Mouse (Mus musculus) heart, postnatal 0 days (tissue): Measurements from ENCODE around the gene Slc31a2.
A peak's percentile ranks its signal among the peaks of the same experiment; 100 is the strongest.

Experiments used
- CTCF ChIP-seq: IDR thresholded peaks from 2 replicates; pipeline ENCODE4 v1.5.1; 2016; ENCODE audit warnings: antibody characterized with exemption, control low read depth, low read depth
- EP300 ChIP-seq: IDR thresholded peaks from 2 replicates; pipeline ENCODE4 v1.6.1; 2016; ENCODE audit warnings: antibody characterized with exemption, low read depth

DNA sequence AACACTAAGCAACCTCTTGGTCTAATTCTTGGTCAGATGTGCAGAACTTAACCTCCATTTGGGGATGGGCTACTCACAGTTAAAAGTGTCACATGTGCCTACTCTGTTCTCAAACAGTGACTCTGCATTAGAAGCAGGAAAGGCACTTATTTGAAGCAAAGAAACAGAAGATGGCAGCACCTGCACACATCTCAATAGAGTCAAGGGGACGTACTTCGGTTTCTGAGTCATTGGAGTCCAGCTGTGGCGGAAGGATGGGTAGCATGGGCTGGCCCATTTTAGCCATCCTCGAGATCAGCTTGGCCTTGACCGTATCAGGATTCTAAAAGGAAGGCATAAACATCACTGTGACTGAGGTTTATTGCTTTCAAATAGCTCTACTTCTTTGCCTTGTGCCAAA is 69.6 kb downstream of the Slc31a2 start:
- TF ChIP-seq CTCF: peak; percentile 45
- TF ChIP-seq EP300: no peak
